Mouse (Mus musculus) lung, postnatal 4 days (tissue): ENCODE measurements around the gene Rhou.

ENCODE experiments used
- DNase-seq, 2 experiments: peaks; one replicate each; pipeline ENCODE4 v3.0.0; 2021

Rhou gene

DNA sequence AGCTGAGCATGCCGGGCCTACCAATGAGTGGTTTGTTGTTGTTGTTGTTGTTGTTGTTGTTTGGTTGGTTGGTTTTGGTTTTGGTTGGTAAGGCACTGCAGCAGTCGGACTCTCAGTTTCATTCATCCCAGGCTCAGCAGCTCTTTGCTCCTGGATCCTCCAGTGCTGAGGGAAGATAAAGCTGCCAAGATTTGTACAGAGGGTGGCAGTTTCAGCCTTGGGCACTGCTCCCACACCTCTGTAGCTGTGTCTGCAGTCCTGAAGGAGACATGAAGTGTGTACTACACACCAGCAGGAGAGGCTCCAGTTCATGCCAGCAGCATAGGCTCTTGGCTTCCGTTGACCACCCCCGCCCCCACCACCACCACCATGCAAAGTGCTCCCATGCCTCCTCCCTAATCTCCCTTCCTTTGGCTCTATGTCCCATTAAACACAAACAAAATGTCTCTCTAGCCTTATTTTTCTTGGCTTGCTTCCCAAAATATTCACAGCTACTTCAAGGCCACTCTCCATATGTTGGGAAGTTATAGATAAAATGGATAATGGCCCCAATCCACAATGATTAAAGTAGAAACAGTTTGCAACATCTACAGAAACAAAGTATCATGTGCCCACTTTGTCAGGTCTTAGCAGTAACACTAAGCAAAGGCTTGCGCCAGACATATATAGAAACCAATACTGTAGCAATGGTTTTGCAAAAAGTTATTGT lies 2.2 kb upstream of the Rhou start:
- peak in 1 of 2 experiments; percentile 44 for DNase-seq

DNA sequence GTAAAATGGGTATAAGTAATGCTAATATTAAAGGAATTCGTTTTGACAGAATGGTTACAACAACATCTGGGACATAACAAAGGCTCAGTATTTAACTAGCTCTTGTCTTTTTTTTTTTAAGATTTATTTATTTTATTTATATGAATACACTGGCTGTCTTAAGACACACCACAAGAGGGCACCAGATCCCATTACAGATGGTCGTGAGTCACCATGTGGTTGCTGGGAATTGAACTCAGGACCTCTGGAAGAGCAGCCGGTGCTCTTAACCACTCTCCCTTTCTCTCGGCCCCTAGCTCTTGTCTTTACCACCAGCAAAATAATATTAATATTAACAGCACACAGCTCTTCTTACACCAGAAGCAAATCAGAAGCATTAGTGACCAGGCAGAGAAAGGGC lies 1.1 kb upstream of the Rhou start:
- no peak for DNase-seq

DNA sequence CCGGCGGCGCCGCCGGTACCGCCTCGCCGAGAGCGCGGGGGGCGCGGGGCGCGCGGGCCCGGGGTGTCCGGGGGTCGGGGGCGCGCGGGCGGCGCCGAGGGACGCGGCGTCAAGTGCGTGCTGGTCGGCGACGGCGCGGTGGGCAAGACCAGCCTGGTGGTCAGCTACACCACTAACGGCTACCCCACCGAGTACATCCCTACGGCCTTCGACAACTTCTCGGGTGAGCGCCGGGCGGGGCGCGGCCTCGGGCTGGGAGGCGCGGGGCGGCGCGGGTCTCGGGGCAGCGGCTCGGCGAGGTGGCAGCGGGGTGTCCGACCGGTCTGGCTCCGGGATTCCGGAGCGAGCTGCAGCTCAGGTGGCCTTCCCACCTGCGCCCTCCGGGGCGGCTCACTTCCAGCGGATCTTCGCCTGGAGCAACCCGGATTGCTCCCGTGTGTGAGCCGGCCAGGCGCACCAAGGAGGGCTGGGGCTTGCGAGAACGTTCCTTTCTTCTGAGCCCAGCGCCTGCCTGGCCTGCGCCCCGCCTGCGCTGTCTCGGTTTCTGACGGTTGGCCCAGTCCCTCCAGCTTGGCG lies 353 bp downstream of the Rhou start:
- peak; percentile 67 to 75 for DNase-seq

DNA sequence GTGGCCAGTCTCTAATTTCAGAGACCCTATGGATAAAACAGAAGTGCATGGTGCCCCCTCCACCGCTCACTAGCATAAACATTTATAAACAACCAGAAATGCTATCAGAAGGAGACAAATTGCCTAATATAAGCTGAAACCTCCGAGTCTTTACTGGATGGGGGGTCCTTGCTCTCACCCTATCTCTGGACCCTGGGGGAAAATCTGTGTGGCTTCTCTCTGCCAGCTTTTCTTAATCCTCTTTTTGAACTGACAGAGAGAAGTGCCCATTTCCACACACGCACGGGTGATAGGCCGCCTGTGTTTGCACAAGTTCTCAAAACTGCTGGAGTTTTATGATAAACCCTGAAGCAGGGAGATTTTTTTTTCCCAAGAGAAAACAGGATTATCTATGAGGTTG lies 1.0 kb downstream of the Rhou start:
- no peak for DNase-seq

DNA sequence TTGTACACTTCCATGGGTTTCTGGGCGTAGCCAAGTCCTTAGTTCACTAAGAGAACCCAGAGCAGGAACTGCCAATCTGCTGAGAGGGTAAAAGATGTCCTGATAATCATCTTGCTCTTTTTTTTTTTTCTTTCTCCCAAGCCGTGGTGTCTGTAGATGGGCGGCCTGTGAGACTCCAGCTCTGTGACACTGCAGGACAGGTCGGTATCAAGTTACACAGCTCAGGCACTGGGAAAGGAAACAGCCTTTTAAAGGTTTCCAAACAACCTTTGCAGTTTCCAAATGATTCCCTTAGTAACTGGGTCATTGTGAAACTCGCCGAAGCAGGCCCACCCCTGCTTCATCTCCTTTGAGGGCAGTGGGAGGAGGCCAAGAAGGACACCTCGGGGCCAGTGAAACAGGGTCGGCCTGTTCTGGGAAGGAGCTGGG lies 1.6 kb downstream of the Rhou start:
- peak in 1 of 2 experiments; percentile 48 for DNase-seq

DNA sequence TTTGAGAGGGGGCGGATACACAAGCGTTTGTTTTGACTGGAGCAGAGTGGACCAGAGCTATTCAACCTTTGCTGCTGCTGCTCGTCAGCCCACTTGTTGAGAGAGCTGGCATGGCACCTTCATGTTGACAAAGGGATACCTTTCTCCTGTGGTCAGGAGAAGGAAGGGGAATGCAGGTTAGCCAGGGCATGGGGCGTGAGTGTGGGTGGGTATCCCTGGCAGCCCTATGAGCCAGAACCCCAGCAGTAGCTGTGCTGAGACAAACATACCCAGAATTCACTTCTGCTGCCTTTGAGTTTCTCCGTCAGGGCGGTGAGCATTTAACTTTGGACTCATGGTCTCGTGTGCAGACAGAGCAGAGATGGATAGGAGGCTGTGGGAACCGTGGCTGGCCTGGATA lies 4.1 kb downstream of the Rhou start:
- no peak for DNase-seq

DNA sequence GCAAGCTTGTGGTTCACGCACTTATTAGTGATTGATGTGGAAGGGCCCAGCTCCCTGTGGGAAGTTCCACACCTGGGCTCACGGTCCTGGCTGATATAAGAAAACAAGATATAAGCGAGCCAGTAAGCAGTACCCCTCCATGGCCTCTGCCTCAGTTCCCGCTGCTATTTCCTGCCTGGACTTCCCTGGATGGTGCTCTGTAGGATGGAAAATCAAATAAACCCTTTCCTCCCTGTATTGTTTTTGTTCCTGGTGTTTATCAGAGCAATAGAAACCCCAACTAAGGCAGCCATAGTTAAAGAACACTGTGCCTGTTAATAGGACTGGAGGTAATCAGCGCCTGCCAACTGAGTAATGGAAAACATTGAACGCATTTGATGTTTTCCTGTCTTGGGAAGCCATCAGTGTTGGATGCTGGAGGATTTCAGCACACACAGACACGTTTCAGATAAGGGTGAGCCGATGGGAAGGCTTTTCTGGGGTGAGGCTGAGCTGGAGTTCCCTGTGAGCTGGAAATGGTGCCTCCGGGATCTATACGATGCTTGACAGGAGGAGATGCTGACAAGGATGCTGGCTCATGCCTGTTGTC lies 5.8 kb downstream of the Rhou start:
- DNase-seq, result no peak

DNA sequence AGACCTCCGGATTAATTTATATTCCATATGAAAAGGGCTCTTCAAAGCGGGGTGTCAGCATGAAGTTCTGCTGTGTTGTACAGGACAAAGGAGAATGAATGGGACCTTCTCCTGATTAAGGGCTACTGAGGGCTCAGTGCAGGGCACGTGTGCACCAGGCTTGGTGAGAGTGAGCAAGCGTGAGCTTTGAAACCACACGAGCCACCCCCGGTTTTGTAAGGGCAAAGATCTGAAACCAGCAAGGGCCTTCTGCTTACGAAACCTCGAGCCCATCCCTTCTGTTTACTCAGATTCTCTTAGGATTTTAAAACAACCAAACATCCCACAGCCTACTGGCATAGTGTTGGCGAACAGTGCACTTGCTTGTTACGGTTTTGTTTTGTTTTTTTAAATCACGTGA lies 7.8 kb downstream of the Rhou start:
- DNase-seq, result no peak

DNA sequence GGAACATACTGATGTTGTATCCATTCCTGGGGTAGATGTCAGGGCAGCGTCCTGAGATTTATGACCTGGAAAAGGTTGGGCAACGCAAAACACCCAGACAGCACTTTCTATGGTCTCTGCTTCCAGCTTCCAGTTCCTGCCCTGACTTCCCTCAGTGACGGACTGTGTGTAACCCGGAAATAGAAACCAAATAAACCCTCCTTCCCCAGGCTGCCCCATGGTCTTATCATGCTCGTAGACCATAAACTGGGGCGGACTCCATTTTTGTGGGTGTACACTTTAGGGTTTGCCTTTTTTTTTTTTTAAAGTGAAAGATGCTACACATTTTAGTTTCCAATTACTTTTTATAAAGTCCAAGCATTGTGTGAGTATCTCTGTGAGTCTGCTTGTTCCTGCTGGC lies 11.9 kb downstream of the Rhou start:
- no peak for DNase-seq

DNA sequence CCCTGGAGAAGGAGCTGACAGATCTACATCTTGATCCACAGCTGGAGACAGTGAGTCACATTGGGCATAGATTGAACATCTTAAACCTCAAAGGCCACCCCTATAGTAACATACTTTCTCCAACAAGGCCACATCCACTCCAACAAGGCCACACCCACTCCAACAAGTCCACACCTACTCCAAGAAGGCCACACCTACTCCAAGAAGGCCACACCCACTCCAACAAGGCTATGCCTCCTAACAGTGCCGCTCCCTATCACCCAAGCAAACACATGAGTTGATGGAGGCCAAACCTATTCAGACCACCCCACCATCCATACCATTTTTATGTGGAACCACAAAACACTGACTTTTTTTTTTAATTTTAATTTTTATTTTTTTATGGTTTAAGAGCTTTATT lies 13.1 kb downstream of the Rhou start:
- DNase-seq, result no peak

DNA sequence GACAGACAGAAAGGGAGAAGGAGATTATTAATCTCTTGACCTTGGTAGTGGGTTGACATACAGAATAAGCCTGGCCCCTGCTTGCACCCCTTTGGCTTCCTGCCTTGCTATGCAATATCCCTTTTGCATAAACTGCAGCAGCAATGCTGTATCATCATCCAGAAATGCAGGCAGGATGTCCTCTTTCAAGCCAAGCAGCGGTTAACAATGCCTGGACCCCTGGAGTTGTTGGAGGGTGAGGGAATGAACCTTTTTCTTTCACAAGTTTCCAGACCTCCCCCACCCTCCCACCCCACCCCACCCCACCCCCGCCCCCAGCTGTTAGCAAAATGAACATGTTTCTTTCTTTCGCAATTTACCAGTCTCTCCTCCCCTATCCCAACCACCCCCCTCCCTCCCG lies 15.0 kb downstream of the Rhou start:
- no peak for DNase-seq

DNA sequence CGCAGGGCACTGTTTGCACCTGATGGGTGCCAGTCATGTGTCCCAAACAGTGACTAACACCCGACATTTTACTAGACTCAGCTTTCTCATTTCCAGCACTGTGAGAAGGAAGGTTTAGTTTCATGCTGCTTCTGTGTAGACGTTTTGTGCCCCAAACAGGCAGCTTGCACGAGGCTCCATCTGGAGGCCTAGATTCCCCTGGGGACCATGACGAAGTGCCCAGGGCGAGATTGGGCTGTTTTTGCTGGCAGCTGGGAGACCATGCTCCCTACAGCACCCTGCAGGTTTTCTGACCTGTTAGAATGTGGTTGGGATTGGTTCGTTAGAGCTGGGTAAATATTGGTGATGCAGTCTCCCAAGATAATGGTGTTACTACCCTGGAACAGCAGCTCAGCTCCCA lies 17.0 kb downstream of the Rhou start:
- no peak for DNase-seq

DNA sequence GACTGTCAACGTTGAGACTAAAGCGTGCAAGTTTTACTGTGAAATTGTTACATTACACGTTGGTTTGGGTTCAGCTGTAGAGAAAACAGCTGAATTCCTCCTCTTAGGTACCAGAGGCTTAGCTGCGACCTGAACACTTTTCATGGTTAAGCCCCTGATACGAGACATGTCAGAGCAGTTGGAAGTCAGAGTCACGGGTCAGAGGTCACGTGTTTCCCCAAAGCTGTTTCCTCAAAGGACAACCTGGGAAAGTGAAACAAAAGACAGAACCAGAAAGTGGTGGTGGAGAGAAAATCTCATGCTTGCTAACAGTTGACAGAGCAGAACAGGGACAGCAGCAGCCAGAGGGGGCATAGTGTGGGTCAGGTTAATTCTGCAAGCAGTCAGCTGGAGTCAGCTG lies 17.7 kb downstream of the Rhou start:
- no peak for DNase-seq

DNA sequence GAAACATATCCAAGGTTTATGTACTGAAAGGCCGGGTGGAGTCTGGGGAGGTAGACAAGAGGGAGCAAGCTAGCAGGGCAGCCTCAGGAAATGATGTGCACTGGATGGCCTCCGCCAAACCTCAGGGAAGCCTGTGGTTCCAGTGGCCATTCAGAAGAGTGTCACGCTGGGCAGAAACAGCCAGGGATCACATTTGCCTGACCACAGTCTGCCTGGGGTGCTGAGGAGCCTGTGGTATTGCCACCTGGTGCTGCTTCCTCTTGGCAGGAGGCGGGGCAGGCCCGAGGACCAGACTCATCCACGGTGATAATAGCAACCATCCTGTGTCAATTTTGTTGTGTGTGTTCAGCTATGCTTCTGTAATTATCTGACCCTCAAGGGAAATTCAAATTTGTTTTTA lies 18.9 kb downstream of the Rhou start:
- DNase-seq, result no peak

DNA sequence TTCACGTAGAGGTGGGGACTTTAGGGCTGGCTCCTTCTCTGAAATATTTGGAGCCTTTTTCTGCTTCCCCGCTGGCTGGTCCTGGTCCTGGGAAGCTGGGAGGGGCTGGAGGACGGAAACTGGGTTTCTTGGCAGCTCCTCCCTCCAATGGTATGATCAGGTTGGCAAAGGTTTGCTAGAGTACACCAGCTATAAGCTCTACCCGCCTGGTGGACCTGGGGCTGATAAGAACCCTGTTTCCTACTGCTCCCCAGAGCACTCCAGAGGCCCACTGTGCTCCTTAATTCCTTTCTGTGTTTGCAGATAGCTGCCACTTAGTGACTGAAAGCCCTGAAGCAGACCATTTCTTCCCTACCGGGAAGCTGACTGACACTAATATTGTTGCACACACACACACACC lies 21.9 kb downstream of the Rhou start:
- no peak for DNase-seq

DNA sequence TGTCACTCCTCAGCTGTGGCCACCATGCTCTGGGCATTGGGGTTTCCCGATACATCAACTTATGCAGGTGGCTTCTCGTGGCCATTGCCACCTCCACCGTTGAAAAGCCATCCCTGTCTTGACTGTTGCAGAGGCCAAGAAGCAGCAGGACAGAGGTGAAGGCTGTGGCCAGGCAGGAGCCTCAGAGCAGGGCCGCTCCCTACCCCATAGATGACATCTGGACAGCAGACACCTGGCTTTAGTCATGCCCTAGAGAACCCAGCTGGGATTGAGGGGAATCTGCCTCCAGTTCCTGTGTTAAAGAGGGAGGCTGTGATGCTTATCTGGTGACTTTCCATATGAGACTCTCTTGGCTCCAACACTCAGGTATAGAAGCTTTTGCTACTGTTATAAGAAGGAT lies 24.7 kb downstream of the Rhou start:
- DNase-seq, result no peak

DNA sequence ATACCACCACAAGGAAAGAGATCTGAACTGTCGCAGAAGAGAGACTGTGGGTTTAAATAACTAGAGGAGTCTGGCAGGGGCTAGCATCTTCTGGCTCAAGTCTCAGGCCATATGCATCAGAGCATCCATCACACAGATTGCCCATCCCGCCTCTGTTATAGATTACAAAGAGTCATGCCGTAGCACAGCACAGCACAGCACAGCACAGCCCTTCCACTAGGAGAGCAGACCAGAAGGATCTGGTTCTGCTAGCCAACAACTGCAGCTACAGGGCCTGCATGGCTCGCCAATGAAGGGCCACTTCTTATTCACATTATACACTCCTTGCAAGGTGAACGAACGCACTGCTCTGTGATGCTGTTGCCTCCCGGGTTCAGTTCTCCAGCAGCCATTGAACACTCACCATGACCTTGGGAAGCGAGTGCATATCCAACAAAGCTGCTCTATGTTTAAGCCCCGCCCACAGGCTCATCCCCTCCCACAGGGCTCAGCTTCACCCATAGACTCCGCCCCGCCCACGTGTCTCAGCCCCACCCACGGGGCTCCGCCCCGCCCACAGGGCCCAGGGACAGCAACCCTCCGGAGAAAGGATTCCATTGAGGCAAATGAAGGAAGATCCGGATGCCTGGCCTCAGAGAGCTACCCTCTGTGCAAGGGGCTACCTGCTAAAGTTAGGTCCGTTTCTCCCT lies 28.5 kb downstream of the Rhou start:
- peak; percentile 59 to 67 for DNase-seq

DNA sequence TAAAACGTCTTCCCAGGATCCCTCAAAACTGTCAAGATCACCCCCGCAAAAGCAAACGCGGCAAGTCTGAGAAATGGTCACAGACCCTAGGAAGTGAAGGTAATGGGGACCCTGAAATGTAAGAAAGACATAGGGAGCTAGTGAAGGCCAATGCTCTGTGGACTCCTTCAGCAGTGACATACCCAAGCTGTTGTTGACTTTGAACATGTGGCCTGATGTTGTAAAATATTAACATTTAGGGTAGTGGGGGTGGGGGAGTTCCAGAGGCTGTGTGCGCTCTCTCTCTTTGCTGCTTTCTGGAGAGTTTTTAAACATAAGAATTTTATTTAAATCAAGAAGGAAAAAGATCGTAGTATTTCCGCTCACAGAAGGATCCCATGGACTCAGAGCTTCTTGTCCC lies 29.6 kb downstream of the Rhou start:
- DNase-seq, result no peak

DNA sequence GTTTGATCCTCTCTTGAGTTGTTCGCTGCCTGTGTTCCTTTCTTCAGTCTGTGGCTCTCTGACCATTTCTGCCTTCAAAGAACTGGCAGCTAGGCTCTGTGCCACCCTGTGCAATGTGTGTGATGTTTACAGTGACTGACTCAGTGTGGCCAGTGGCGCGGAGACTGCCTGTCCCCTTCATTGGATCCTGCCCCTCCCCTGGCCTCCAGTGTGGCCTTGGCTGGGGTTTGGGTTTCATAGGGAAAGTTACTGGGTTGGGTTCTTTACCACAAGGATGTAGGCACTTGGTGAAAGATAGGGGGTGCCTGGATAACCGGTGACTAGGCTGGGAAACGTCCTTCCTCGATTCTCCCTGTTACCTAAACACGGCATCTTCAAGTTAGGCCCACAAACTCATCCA lies 31.1 kb downstream of the Rhou start:
- no peak for DNase-seq

DNA sequence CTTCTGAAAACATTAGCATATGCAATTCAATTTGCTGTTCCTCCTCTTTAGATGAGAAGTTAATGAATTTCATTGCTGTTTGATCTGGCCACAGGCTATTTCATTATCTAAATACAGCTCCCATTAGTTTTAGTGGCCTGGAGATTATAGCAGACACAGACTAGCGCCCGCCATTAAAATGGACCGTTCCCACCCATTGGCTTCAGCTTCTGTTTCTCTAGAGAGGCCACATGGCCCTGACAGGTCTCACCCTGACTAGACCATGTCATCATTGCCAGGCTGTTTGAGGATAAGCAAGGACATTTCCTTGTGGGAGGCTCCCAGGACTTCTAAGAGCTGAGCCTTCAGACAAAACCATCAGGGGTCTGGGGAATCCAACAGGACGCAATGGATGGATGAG lies 31.7 kb downstream of the Rhou start:
- DNase-seq, result no peak

DNA sequence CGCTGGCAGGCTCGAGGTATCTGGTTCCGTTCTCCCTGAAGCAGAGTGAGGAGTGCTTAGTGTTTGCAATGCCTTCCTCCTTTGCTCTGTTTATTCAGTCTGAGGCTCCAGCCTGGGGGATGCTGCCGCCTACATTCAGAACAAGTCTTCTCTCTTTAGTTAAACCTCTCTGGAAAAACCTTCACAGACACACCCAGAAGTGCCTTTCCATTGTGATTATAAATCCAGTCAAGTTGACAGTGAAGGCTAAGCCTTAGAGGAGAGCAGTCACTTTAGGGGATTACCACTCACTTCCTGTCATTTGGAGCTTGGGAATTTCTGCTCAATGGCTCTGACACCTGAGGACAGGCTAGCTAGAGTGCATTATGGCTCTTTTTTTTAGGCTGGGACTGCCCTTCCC lies 34.1 kb downstream of the Rhou start:
- no peak for DNase-seq

DNA sequence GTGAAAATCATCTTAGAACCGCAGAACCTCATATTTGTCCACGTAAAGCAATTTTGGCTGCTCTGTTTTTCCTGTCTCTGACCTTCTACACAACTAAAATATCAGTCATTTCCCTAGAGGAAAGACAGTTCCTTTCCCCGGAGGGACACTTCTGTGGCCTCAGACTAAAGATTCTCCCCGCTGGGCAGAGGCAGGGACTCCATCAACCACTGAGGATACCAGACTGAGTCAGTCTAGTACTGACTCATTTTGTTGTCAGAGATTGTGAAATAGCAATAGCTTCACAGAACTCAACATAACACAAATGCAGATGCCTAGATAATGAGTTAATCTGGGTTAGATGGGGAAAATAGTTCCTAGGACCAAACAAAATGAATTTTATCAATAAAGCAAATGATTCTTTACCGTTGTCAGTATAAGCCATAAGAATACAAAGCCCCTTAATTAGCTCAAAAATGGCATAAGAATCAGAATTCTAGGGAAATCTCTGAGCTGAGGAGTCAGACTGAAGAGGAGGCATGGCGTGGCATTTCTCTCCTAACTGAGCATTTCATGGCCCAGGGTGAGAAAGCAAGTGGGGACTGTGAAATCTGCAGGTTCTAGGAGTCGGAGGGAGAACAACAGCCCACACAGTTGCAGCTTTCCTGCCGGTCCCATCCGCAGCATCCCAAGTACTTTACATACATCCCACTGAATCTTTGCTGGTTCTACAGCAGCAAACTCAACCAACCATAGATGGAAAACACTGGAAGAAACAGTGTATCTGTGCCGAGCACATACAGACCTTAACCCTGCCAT lies 38.6 kb downstream of the Rhou start:
- no peak for DNase-seq

DNA sequence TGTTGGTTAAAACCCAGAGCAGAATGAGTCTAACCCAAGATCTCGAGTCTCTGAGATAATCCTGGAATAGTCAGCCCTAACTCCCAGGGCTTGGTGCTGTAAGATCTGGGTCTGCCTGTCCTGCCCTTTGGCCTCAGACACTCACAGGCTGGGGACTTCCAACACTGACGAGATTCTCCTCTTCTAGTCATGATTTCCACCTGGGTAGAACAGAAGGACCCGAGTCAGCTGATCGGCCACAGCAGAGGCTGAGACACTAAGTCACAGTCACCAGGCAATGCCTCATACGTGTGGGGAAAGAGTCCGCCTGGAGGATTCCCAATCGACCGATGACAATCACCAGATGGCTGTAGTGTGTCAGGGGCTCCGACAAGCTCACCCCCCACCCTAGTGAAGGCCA lies 42.4 kb downstream of the Rhou start:
- no peak for DNase-seq
